Mouse (Mus musculus): ENCODE results near the gene Sipa1l1.

The Sipa1l1 gene

GRCm38 (mm10) chr12:82340196-82340918, 171.2 kb downstream of the Sipa1l1 start:
- no peak for DNase-seq

GRCm38 (mm10) chr12:82341181-82341580, 172.1 kb downstream of the Sipa1l1 start:
- DNase-seq: no peak

- peak; percentile 62 for DNase-seq
These were observed 172.6 kb downstream of the Sipa1l1 start for GRCm38 (mm10) chr12:82341696-82342095.

- no peak for DNase-seq
These were observed 181.0 kb downstream of the Sipa1l1 start for GRCm38 (mm10) chr12:82350082-82350481.

- no peak for DNase-seq
These were observed 181.8 kb downstream of the Sipa1l1 start for GRCm38 (mm10) chr12:82350891-82351290.

- no peak for DNase-seq
These were observed 184.5 kb downstream of the Sipa1l1 start for GRCm38 (mm10) chr12:82353660-82354059.

GRCm38 (mm10) chr12:82355419-82356149, 186.5 kb downstream of the Sipa1l1 start:
- DNase-seq: no peak

- DNase-seq: no peak
These were observed 187.4 kb downstream of the Sipa1l1 start for GRCm38 (mm10) chr12:82356476-82356875.

GRCm38 (mm10) chr12:82357431-82357830, 188.3 kb downstream of the Sipa1l1 start:
- DNase-seq: no peak

GRCm38 (mm10) chr12:82362796-82363195, 193.7 kb downstream of the Sipa1l1 start:
- no peak for DNase-seq

GRCm38 (mm10) chr12:82364186-82364585, 195.1 kb downstream of the Sipa1l1 start:
- DNase-seq: no peak

- DNase-seq: peak; percentile 22
These were observed 196.3 kb downstream of the Sipa1l1 start for GRCm38 (mm10) chr12:82365276-82365875.

GRCm38 (mm10) chr12:82366754-82367153, 197.6 kb downstream of the Sipa1l1 start:
- DNase-seq: no peak

GRCm38 (mm10) chr12:82367345-82367744, 198.2 kb downstream of the Sipa1l1 start:
- no peak for DNase-seq

- DNase-seq: no peak
These were observed 198.9 kb downstream of the Sipa1l1 start for GRCm38 (mm10) chr12:82367986-82368385.

GRCm38 (mm10) chr12:82369402-82370160, 200.5 kb downstream of the Sipa1l1 start:
- DNase-seq: no peak

- no peak for DNase-seq
These were observed 202.1 kb downstream of the Sipa1l1 start for GRCm38 (mm10) chr12:82371266-82371665.

GRCm38 (mm10) chr12:82374020-82374419, 204.9 kb downstream of the Sipa1l1 start:
- DNase-seq: peak; percentile 17

GRCm38 (mm10) chr12:82382932-82383331, 213.8 kb downstream of the Sipa1l1 start:
- DNase-seq: no peak

- peak; percentile 78 for DNase-seq
These were observed 215.6 kb downstream of the Sipa1l1 start for GRCm38 (mm10) chr12:82384719-82385118.

GRCm38 (mm10) chr12:82387042-82387441, 217.9 kb downstream of the Sipa1l1 start:
- DNase-seq: no peak

GRCm38 (mm10) chr12:82387647-82388046, 218.5 kb downstream of the Sipa1l1 start:
- DNase-seq: no peak

GRCm38 (mm10) chr12:82388144-82388543, 219.0 kb downstream of the Sipa1l1 start:
- DNase-seq: no peak

Measured in kidney, adult 9 months (tissue).